Mouse (Mus musculus) cerebellum, adult 11-12 months (tissue): ENCODE results near the gene Kansl1.

Experiments
- DNase-seq: peaks from one replicate; pipeline ENCODE4 v3.0.0; 2022

The Kansl1 gene

GRCm38 (mm10) chr11:104305711-104306110, 162.9 kb downstream of the Kansl1 start:
- no peak for DNase-seq

GRCm38 (mm10) chr11:104303088-104303960, 165.3 kb downstream of the Kansl1 start:
- no peak for DNase-seq

- no peak for DNase-seq
Measured at GRCm38 (mm10) chr11:104302628-104303027, 166.0 kb downstream of the Kansl1 start.

- peak; percentile 43 for DNase-seq
Measured at GRCm38 (mm10) chr11:104297671-104298070, 171.0 kb downstream of the Kansl1 start.

- no peak for DNase-seq
Measured at GRCm38 (mm10) chr11:104295656-104296055, 173.0 kb downstream of the Kansl1 start.

- DNase-seq = no peak
Measured at GRCm38 (mm10) chr11:104295145-104295544, 173.5 kb downstream of the Kansl1 start.

GRCm38 (mm10) chr11:104293241-104293640, 175.4 kb downstream of the Kansl1 start:
- no peak for DNase-seq

GRCm38 (mm10) chr11:104292443-104293220, 176.0 kb downstream of the Kansl1 start:
- DNase-seq = no peak

- DNase-seq = peak; percentile 88
Measured at GRCm38 (mm10) chr11:104289199-104290031, 179.2 kb downstream of the Kansl1 start.

GRCm38 (mm10) chr11:104288835-104289198, 179.8 kb downstream of the Kansl1 start:
- DNase-seq = peak; percentile 98

- peak; percentile 41 for DNase-seq
Measured at GRCm38 (mm10) chr11:104287113-104287512, 181.5 kb downstream of the Kansl1 start.
